Mouse (Mus musculus): ENCODE results near the gene Trim9. TPM values are rescaled to one million over a fixed set of nuclear protein-coding genes. Genes with fewer than 3 reads are reported as not detected.

Trim9 gene
- total and polyA plus RNA-seq, 3 experiments, result not detected

DNA sequence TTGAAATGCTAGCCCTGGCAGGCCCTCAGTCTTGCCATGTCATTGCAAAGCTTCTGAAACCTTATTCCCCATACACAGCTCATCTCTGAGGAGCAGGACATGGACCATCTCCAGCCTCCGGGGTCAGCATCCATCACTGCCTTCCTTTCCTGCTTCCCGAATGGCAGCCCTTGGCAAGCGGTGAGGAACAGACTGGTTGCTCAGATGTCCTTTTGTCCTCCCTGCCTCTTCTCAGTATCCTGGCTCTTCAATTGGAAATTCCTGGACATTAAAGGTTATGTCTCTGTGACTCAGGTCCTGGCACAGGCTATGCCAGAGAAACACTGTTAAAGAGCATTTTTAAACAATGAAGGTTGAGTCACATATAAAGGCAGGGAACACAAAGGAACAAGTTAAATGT, 43.8 kb upstream of the Trim9 start:
- Histone ChIP-seq H3K36me3 (ENCODE audit: control insufficient read depth in 1 of 2, insufficient read depth in 2 of 2, low read length in 2 of 2) (no peaks in the 10 kb centered on the region), H3K27me3 (ENCODE audit: control insufficient read depth in 1 of 2, insufficient read depth in 2 of 2, low read length in 2 of 2) (peaks cover 2 to 5% of the 10 kb centered on the region in 2 experiments), H3K4me1 (ENCODE audit: control insufficient read depth in 1 of 2, insufficient read depth in 2 of 2, low read length in 2 of 2) (no peaks in the 10 kb centered on the region), H3K27ac (ENCODE audit: control insufficient read depth, low read depth, low read length) (no peak overlapping the region), H3K9me3 (replicated peaks; ENCODE audit: insufficient read depth, low read length) (no peaks in the 10 kb centered on the region), H3K79me2 (ENCODE audit: control insufficient read depth, insufficient read depth, low read length, poor library complexity) (no peaks in the 10 kb centered on the region), H3K4me3 (ENCODE audit: control insufficient read depth in 1 of 2, insufficient read depth in 1 of 2, low read depth in 2 of 2, low read length in 2 of 2) (no peak overlapping the region), H3K9ac (ENCODE audit: control insufficient read depth, low read depth, low read length, poor library complexity, severe bottlenecking) (no peak overlapping the region)
- no peak for DNase-seq (ENCODE audit: low read depth, low spot score)
- TF ChIP-seq E2F4 (IDR thresholded peaks at IDR 0.05; ENCODE audit: borderline replicate concordance, low read depth, low read length) (no peak), GATA1 (IDR thresholded peaks at IDR 0.05; ENCODE audit: low read depth, low read length) (no peak), POLR2AphosphoS5 (IDR thresholded peaks at IDR 0.05; ENCODE audit: borderline replicate concordance, low read depth, low read length) (no peak), TAL1 (IDR thresholded peaks at IDR 0.05; ENCODE audit: low read length) (no peak), JUND (IDR thresholded peaks at IDR 0.05; ENCODE audit: low read depth, low read length) (no peak), ETS1 (IDR thresholded peaks at IDR 0.05; ENCODE audit: low read depth, low read length) (no peak)

DNA sequence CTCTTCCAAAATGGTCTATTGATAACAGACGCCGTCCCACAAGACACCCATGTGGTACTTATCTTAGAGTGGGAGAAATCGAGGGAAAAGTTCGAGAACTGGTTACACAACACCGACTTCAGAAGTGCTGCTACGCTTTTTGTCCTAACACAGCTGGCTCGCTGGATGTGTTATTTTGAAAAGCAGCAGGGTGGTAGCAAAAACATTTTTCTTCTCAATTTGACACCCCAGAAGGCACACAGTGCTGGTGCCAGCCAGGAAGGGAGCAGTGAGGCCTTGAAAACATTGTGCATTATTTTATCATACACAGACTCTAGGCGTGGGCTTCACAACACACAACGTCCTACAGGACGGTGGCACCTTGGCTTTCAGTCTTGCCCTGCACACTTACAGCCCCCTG, 27.6 kb upstream of the Trim9 start:
- TF ChIP-seq USF2 (IDR thresholded peaks at IDR 0.05; ENCODE audit: borderline replicate concordance in 1 of 2, insufficient read depth in 1 of 2, low read depth in 1 of 2, low read length in 2 of 2) (no peak), ZKSCAN1 (IDR thresholded peaks at IDR 0.05; ENCODE audit: low read depth, low read length) (no peak), POLR2A (IDR thresholded peaks at IDR 0.05; ENCODE audit: control insufficient read depth in 1 of 2, insufficient read depth in 1 of 2, low read depth in 1 of 2, low read length in 2 of 2, poor library complexity in 1 of 2) (no peak), NELFE (IDR thresholded peaks at IDR 0.05; ENCODE audit: low read depth, low read length) (no peak), JUND (IDR thresholded peaks at IDR 0.05; ENCODE audit: low read depth, low read length) (no peak), TCF12 (IDR thresholded peaks at IDR 0.05; ENCODE audit: low read depth, low read length) (no peak), GATA1 (IDR thresholded peaks at IDR 0.05; ENCODE audit: low read depth, low read length) (no peak), ZMIZ1 (IDR thresholded peaks at IDR 0.05; ENCODE audit: low read depth, low read length) (no peak), E2F4 (IDR thresholded peaks at IDR 0.05; ENCODE audit: borderline replicate concordance, low read depth, low read length) (no peak), EP300 (IDR thresholded peaks at IDR 0.05; ENCODE audit: low read depth in 1 of 2, low read length in 2 of 2) (no peak), MYC (IDR thresholded peaks at IDR 0.05; ENCODE audit: low read depth, low read length) (no peak), MAZ (IDR thresholded peaks at IDR 0.05; ENCODE audit: low read depth, low read length) (no peak), RCOR1 (IDR thresholded peaks at IDR 0.05; ENCODE audit: low read depth, low read length) (no peak), NRF1 (IDR thresholded peaks at IDR 0.05; ENCODE audit: insufficient read depth, low read depth, low read length, poor library complexity, severe bottlenecking) (no peak), TBP (IDR thresholded peaks at IDR 0.05; ENCODE audit: low read depth, low read length) (no peak), USF1 (IDR thresholded peaks at IDR 0.05; ENCODE audit: low read depth, low read length) (no peak), UBTF (IDR thresholded peaks at IDR 0.05; ENCODE audit: borderline replicate concordance, insufficient read depth, low read depth, low read length) (no peak), SIN3A (IDR thresholded peaks at IDR 0.05; ENCODE audit: low read length) (no peak), CHD1 (IDR thresholded peaks at IDR 0.05; ENCODE audit: low read depth, low read length) (no peak)
- DNase-seq (ENCODE audit: low read depth, low spot score), result no peak
- H3K9ac ChIP-seq (ENCODE audit: control insufficient read depth, low read depth, low read length, poor library complexity, severe bottlenecking), result no peak overlapping the region
- no peaks in the 10 kb centered on the region for H3K79me2 ChIP-seq (ENCODE audit: control insufficient read depth, insufficient read depth, low read length, poor library complexity)
- no peaks in the 10 kb centered on the region for H3K9me3 ChIP-seq (replicated peaks; ENCODE audit: insufficient read depth, low read length)
- no peak overlapping the region for H3K27ac ChIP-seq (ENCODE audit: control insufficient read depth, low read depth, low read length)
- no peaks in the 10 kb centered on the region for H3K4me1 ChIP-seq (ENCODE audit: control insufficient read depth in 1 of 2, insufficient read depth in 2 of 2, low read length in 2 of 2)
- H3K36me3 ChIP-seq (ENCODE audit: control insufficient read depth in 1 of 2, insufficient read depth in 2 of 2, low read length in 2 of 2), result no peaks in the 10 kb centered on the region
- no peak overlapping the region for H3K4me3 ChIP-seq (ENCODE audit: control insufficient read depth in 1 of 2, insufficient read depth in 1 of 2, low read depth in 2 of 2, low read length in 2 of 2)
- H3K27me3 ChIP-seq (ENCODE audit: control insufficient read depth in 1 of 2, insufficient read depth in 2 of 2, low read length in 2 of 2), result peaks cover 0 to 2% of the 10 kb centered on the region in 2 experiments; a peak in 2 of 4 replicates
